Mouse (Mus musculus) neural tube, embryonic 14.5 days (tissue): ENCODE measurements at regions not wholly inside any gene's neighbourhood (a gene's known extent, or its start where the extent isn't known, plus 50 kb on each side); places are given as distances from the start of the nearest gene placed in this dataset.
A peak's percentile ranks its signal among the peaks of the same experiment; 100 is the strongest.

ENCODE experiments used
- ATAC-seq: fragments of 200-750 bp; cut with Nextera tagmentation; 2 replicates; pipeline ENCODE4 v1.8.0; 2017; ENCODE audit warnings: low read depth, mild to moderate bottlenecking, moderate TSS enrichment, moderate library complexity
- H3K27ac ChIP-seq: fragments of 300-500 bp; sonication (generic); 2 replicates; pipeline ENCODE4 v1.5.1; 2014; ENCODE audit warnings: low read depth, mild to moderate bottlenecking, control low read depth, low read length, moderate library complexity, mixed read lengths
- H3K27me3 ChIP-seq: fragments of 300-500 bp; sonication (generic); 2 replicates; pipeline ENCODE4 v1.6.1; 2014; ENCODE audit warnings: low read length; ENCODE audit not compliant: control insufficient read depth, insufficient read depth
- H3K36me3 ChIP-seq: fragments of 300-500 bp; sonication (generic); 2 replicates; pipeline ENCODE4 v1.6.1; 2014; ENCODE audit warnings: low read length, mixed read lengths; ENCODE audit not compliant: control insufficient read depth, insufficient read depth
- H3K4me1 ChIP-seq: fragments of 300-500 bp; sonication (generic); 2 replicates; pipeline ENCODE4 v1.6.1; 2014; ENCODE audit warnings: low read length; ENCODE audit not compliant: control insufficient read depth, insufficient read depth
- H3K4me2 ChIP-seq: fragments of 300-500 bp; sonication (generic); 2 replicates; pipeline ENCODE4 v1.6.1; 2014; ENCODE audit warnings: mild to moderate bottlenecking, low read depth, low read length, control low read depth
- H3K4me3 ChIP-seq: fragments of 300-500 bp; sonication (generic); 2 replicates; pipeline ENCODE4 v1.5.1; 2014; ENCODE audit warnings: low read depth, low read length, control low read depth, mixed read lengths
- H3K9ac ChIP-seq: fragments of 300-500 bp; sonication (generic); replicated peaks from 2 replicates; pipeline ENCODE4 v1.6.1; 2014; ENCODE audit warnings: low read depth, mild to moderate bottlenecking, control low read depth, low read length, mixed read lengths
- H3K9me3 ChIP-seq: fragments of 300-500 bp; sonication (generic); 2 replicates; pipeline ENCODE4 v1.6.1; 2016; ENCODE audit warnings: low read length; ENCODE audit not compliant: control insufficient read depth
- WGBS: fragments of 180-500 bp; shearing (Covaris S2); extraction: QIAGEN DNeasy Blood & Tissue Kit; methylation state at CpG from one replicate; pipeline ENCODE4 v1.1.7; 2014; 5-methylcytosine and 5-hydroxymethylcytosine counted together

GRCm38 (mm10) chr5:103357558-103357957 is 67.4 kb upstream of the Ptpn13 start:
- WGBS: 77% methylated on average over 5 of the region's 5 CpGs
- Histone ChIP-seq H3K9me3 (no peaks in the 10 kb centered on the region), H3K4me2 (no peak overlapping the region), H3K27ac (no peak overlapping the region), H3K4me1 (no peaks in the 10 kb centered on the region), H3K4me3 (no peak overlapping the region), H3K27me3 (no peaks in the 10 kb centered on the region), H3K9ac (no peak overlapping the region), H3K36me3 (no peaks in the 10 kb centered on the region)
- no peak for ATAC-seq

GRCm38 (mm10) chr5:103356500-103356899 is 68.5 kb upstream of the Ptpn13 start:
- Histone ChIP-seq H3K9me3 (peaks cover 8% of the 10 kb centered on the region), H3K4me3 (no peak overlapping the region), H3K4me1 (no peaks in the 10 kb centered on the region), H3K36me3 (no peaks in the 10 kb centered on the region), H3K27ac (no peak overlapping the region), H3K27me3 (no peaks in the 10 kb centered on the region), H3K9ac (no peak overlapping the region), H3K4me2 (peak overlapping the region; percentile 21)
- WGBS: 60% methylated on average over 6 of the region's 6 CpGs
- peak; percentile 49; the same call in 1 of the 2 replicates for ATAC-seq

GRCm38 (mm10) chr5:103355372-103356300 is 69.4 kb upstream of the Ptpn13 start:
- no peaks in the 10 kb centered on the region for H3K4me1 ChIP-seq
- H3K4me3 ChIP-seq: peak overlapping the region; percentile 7; the same call in 1 of the 2 replicates
- H3K4me2 ChIP-seq: peak overlapping the region; percentile 38
- H3K27me3 ChIP-seq: no peaks in the 10 kb centered on the region
- H3K9ac ChIP-seq: peak overlapping the region; percentile 39; the same call in 1 of the 2 replicates
- peaks cover 9% of the 10 kb centered on the region for H3K9me3 ChIP-seq
- no peak overlapping the region for H3K27ac ChIP-seq
- no peak for ATAC-seq
- 17% methylated on average over 21 of the region's 21 CpGs for WGBS
- H3K36me3 ChIP-seq: no peaks in the 10 kb centered on the region

- H3K36me3 ChIP-seq: no peaks in the 10 kb centered on the region
- no peak for ATAC-seq
- no peaks in the 10 kb centered on the region for H3K27me3 ChIP-seq
- H3K27ac ChIP-seq: no peak overlapping the region
- H3K4me1 ChIP-seq: peaks cover 13% of the 10 kb centered on the region
- no peak overlapping the region for H3K9ac ChIP-seq
- WGBS: 30% methylated on average over 2 of the region's 2 CpGs
- no peaks in the 10 kb centered on the region; the same call in 1 of the 2 replicates for H3K9me3 ChIP-seq
- H3K4me3 ChIP-seq: no peak overlapping the region
- H3K4me2 ChIP-seq: no peak overlapping the region
Observed at GRCm38 (mm10) chr5:103343869-103344268, 81.1 kb upstream of the Ptpn13 start.

- WGBS: 12% methylated on average over 3 of the region's 3 CpGs
- no peaks in the 10 kb centered on the region for H3K36me3 ChIP-seq
- H3K4me3 ChIP-seq: no peak overlapping the region
- H3K27ac ChIP-seq: peak overlapping the region; percentile 44; the same call in 1 of the 2 replicates
- no peaks in the 10 kb centered on the region; the same call in 1 of the 2 replicates for H3K9me3 ChIP-seq
- ATAC-seq: peak; percentile 70
- no peak overlapping the region for H3K4me2 ChIP-seq
- H3K9ac ChIP-seq: no peak overlapping the region
- peaks cover 27% of the 10 kb centered on the region for H3K4me1 ChIP-seq
- H3K27me3 ChIP-seq: no peaks in the 10 kb centered on the region
Observed at GRCm38 (mm10) chr5:103341456-103341855, 83.5 kb upstream of the Ptpn13 start.

- Histone ChIP-seq H3K27me3 (no peaks in the 10 kb centered on the region), H3K36me3 (no peaks in the 10 kb centered on the region), H3K4me3 (no peak overlapping the region), H3K4me1 (peaks cover 31% of the 10 kb centered on the region), H3K27ac (peak overlapping the region; percentile 44; the same call in 1 of the 2 replicates), H3K9me3 (no peaks in the 10 kb centered on the region), H3K4me2 (peak overlapping the region; percentile 26; the same call in 1 of the 2 replicates), H3K9ac (no peak overlapping the region)
- no peak for ATAC-seq
- WGBS: 10% methylated on average over 9 of the region's 9 CpGs
Observed at GRCm38 (mm10) chr5:103340626-103341025, 84.4 kb upstream of the Ptpn13 start.

GRCm38 (mm10) chr5:103336689-103337490 is 88.1 kb upstream of the Ptpn13 start:
- WGBS: 3% methylated on average over 11 of the region's 11 CpGs
- H3K9me3 ChIP-seq: no peaks in the 10 kb centered on the region
- ATAC-seq: peak; percentile 62
- peak overlapping the region; percentile 16; the same call in 1 of the 2 replicates for H3K27ac ChIP-seq
- peak overlapping the region; percentile 38 for H3K4me2 ChIP-seq
- no peak overlapping the region for H3K4me3 ChIP-seq
- no peak overlapping the region; the same call in 1 of the 2 replicates for H3K9ac ChIP-seq
- H3K4me1 ChIP-seq: peaks cover 31% of the 10 kb centered on the region
- H3K27me3 ChIP-seq: no peaks in the 10 kb centered on the region
- no peaks in the 10 kb centered on the region for H3K36me3 ChIP-seq

GRCm38 (mm10) chr5:103335916-103336688 is 88.9 kb upstream of the Ptpn13 start:
- peaks cover 23% of the 10 kb centered on the region for H3K4me1 ChIP-seq

More at GRCm38 (mm10) chr5:103335916-103336688, 88.9 kb upstream of the Ptpn13 start:
- peak overlapping the region; percentile 16; the same call in 1 of the 2 replicates for H3K27ac ChIP-seq
- H3K4me2 ChIP-seq: peak overlapping the region; percentile 38
- no peak overlapping the region for H3K4me3 ChIP-seq
- H3K9ac ChIP-seq: no peak overlapping the region; the same call in 1 of the 2 replicates
- H3K9me3 ChIP-seq: no peaks in the 10 kb centered on the region
- peak; percentile 66 for ATAC-seq
- no peaks in the 10 kb centered on the region for H3K36me3 ChIP-seq
- 9% methylated on average over 12 of the region's 12 CpGs for WGBS
- no peaks in the 10 kb centered on the region for H3K27me3 ChIP-seq
